Mouse (Mus musculus): ENCODE results near the gene Sema7a. TPM values are rescaled to one million over a fixed set of nuclear protein-coding genes. Genes with fewer than 3 reads are reported as not detected.

The Sema7a gene
- polyA plus RNA-seq, 1 experiment from 2014 or later, result 0.35 TPM

DNA sequence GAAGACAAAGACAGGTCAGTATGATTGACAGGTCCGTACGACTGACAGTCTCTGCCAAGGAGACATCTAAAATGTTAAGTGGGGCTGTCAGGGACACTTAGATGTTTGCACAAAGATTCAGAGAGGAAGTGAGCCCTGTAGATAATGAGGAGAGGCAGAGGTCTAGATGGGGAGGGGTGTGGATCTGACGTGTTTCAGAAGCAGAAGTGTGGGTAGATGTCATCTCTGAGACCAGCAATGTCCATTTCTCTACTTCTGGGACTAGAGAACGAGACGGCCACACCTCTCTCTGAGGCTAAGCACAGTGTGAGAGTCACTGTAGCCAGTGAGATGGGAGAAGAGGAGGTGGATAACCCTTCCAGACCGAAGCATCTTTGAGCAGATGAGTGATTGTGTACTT lies 38.1 kb downstream of the Sema7a start:
- Histone ChIP-seq H3K9ac (ENCODE audit: low read length) (no peak overlapping the region), H3K4me3 (ENCODE audit: low read depth, low read length) (no peak overlapping the region), H3K27me3 (ENCODE audit: control insufficient read depth, insufficient read depth, low read length) (no peaks in the 10 kb centered on the region), H3K9me3 (ENCODE audit: control insufficient read depth, low read length) (no peaks in the 10 kb centered on the region), H3K4me1 (ENCODE audit: control insufficient read depth, insufficient read depth, low read length) (peaks cover 9% of the 10 kb centered on the region; the same call in 1 of the 2 replicates), H3K4me2 (ENCODE audit: low read depth, severe bottlenecking) (no peak overlapping the region), H3K36me3 (ENCODE audit: control insufficient read depth, insufficient read depth, low read length) (no peaks in the 10 kb centered on the region), H3K27ac (replicated peaks; ENCODE audit: low read depth, low read length) (no peak overlapping the region)
- DNase-seq (ENCODE audit: low spot score), result no peak
- 83% methylated on average over 6 of the region's 6 CpGs for WGBS
- ATAC-seq (ENCODE audit: insufficient number of reproducible peaks, low FRiP score, low TSS enrichment, low read depth), result no peak

DNA sequence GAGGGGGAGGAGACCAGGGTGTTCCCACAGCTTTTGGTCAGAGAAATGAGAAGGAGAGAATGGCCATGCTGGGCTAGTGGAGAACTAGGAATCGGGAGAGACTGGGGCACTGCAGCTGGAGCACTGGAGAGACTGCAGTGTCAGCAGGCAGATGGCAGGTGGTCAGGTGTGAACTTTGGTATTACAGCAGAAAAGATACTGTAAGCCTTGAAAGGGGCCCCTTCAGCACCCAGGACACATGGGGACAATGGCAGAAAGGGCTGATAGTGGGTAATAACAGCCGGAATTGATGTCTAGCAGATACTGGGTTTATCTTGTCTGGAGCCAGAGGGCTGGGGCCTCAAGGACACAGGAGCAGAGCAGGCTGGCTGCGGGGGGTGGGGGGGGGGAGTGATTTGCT lies 38.9 kb downstream of the Sema7a start:
- 54% methylated on average over 3 of the region's 3 CpGs for WGBS
- H3K4me3 ChIP-seq (ENCODE audit: low read depth, low read length), result no peak overlapping the region
- ATAC-seq (ENCODE audit: insufficient number of reproducible peaks, low FRiP score, low TSS enrichment, low read depth), result no peak

DNA sequence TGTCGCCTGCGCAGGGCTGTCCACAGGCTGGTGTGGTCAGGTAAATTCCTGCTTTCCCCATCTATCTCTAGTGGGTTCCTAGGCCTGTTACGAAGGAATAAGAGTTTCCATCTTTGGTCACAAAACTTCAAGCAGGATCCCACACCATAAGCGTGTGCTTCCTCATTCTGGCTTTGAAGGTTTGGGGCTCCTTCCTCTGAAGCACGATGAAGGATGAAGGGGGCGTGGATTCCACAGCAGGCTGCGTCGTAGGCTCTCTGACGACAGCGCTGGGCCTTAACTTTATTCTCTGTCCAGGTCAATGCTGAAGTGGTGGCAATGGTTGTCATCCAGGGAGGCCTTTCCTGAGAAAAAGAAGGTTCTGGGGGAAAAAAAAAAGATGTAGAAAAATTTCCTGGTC lies 40.7 kb downstream of the Sema7a start:
- Histone ChIP-seq H3K36me3 (ENCODE audit: control insufficient read depth, insufficient read depth, low read length) (no peaks in the 10 kb centered on the region), H3K9ac (ENCODE audit: low read length) (no peak overlapping the region), H3K27me3 (ENCODE audit: control insufficient read depth, insufficient read depth, low read length) (no peaks in the 10 kb centered on the region), H3K9me3 (ENCODE audit: control insufficient read depth, low read length) (no peaks in the 10 kb centered on the region), H3K4me2 (ENCODE audit: low read depth, severe bottlenecking) (no peak overlapping the region), H3K4me3 (ENCODE audit: low read depth, low read length) (no peak overlapping the region), H3K27ac (replicated peaks; ENCODE audit: low read depth, low read length) (no peak overlapping the region), H3K4me1 (ENCODE audit: control insufficient read depth, insufficient read depth, low read length) (no peaks in the 10 kb centered on the region)
- 82% methylated on average over 10 of the region's 10 CpGs for WGBS
- ATAC-seq (ENCODE audit: insufficient number of reproducible peaks, low FRiP score, low TSS enrichment, low read depth), result no peak
- no peak for DNase-seq (ENCODE audit: low spot score)

More for the DNA sequence above, 38.9 kb downstream of the Sema7a start:
- Histone ChIP-seq H3K4me2 (ENCODE audit: low read depth, severe bottlenecking) (no peak overlapping the region), H3K4me1 (ENCODE audit: control insufficient read depth, insufficient read depth, low read length) (peaks cover 6% of the 10 kb centered on the region; the same call in 1 of the 2 replicates), H3K9me3 (ENCODE audit: control insufficient read depth, low read length) (no peaks in the 10 kb centered on the region), H3K9ac (ENCODE audit: low read length) (no peak overlapping the region), H3K27me3 (ENCODE audit: control insufficient read depth, insufficient read depth, low read length) (no peaks in the 10 kb centered on the region), H3K27ac (replicated peaks; ENCODE audit: low read depth, low read length) (no peak overlapping the region), H3K36me3 (ENCODE audit: control insufficient read depth, insufficient read depth, low read length) (no peaks in the 10 kb centered on the region)
- no peak for DNase-seq (ENCODE audit: low spot score)

DNA sequence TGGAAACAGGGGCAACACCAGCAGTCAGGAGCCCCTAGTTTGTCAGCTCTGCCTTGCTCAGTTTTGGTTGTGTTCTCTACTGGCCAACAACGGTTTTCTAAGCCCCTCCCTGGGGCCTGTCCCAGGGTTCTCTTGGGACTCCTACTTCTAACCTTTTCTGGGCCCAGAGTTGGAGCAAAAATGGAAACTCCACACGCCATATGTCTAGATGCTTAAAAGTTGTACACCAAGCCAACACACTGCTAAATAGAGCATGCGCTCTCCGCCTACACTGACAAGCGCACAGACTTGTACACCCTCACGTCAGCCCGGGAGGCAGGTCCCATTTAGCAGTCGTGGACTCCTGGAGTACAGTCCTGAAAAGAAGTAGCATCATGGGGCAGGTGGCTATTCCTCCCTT lies 45.4 kb downstream of the Sema7a start:
- Histone ChIP-seq H3K9ac (ENCODE audit: low read length) (no peak overlapping the region), H3K36me3 (ENCODE audit: control insufficient read depth, insufficient read depth, low read length) (no peaks in the 10 kb centered on the region), H3K4me3 (ENCODE audit: low read depth, low read length) (no peak overlapping the region), H3K27me3 (ENCODE audit: control insufficient read depth, insufficient read depth, low read length) (no peaks in the 10 kb centered on the region), H3K4me2 (ENCODE audit: low read depth, severe bottlenecking) (no peak overlapping the region), H3K4me1 (ENCODE audit: control insufficient read depth, insufficient read depth, low read length) (no peaks in the 10 kb centered on the region), H3K27ac (replicated peaks; ENCODE audit: low read depth, low read length) (no peak overlapping the region), H3K9me3 (ENCODE audit: control insufficient read depth, low read length) (no peaks in the 10 kb centered on the region)
- WGBS, result 94% methylated on average over 8 of the region's 8 CpGs
- ATAC-seq (ENCODE audit: insufficient number of reproducible peaks, low FRiP score, low TSS enrichment, low read depth) (no peak), DNase-seq (ENCODE audit: low spot score) (no peak)

DNA sequence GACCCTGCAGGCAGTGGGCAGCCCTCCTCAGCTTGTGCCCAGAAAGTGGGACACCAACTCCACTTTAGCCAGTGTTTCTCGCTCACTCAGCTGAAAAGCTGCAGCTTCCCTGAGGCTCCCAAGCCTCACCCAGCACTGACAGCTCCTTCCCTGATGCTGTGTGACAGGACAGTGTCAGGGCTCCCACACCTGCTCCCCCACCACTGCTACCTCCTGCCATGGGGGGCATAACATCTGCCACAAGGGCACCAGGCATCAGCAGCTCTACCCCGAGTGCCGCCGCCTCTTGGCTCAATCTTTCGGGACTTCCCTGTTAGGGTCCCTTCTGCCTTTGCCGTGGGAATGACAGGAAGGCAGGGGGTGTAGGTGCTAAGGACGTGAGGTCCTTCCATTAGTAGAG lies 46.4 kb downstream of the Sema7a start:
- no peak overlapping the region for H3K4me2 ChIP-seq (ENCODE audit: low read depth, severe bottlenecking)
- H3K9ac ChIP-seq (ENCODE audit: low read length), result no peak overlapping the region
- WGBS, result 74% methylated on average over 7 of the region's 7 CpGs
- ATAC-seq (ENCODE audit: insufficient number of reproducible peaks, low FRiP score, low TSS enrichment, low read depth) (no peak), DNase-seq (ENCODE audit: low spot score) (no peak)
- no peak overlapping the region for H3K4me3 ChIP-seq (ENCODE audit: low read depth, low read length)
- no peaks in the 10 kb centered on the region for H3K4me1 ChIP-seq (ENCODE audit: control insufficient read depth, insufficient read depth, low read length)
- H3K36me3 ChIP-seq (ENCODE audit: control insufficient read depth, insufficient read depth, low read length), result no peaks in the 10 kb centered on the region
- H3K27ac ChIP-seq (replicated peaks; ENCODE audit: low read depth, low read length), result no peak overlapping the region
- H3K27me3 ChIP-seq (ENCODE audit: control insufficient read depth, insufficient read depth, low read length), result no peaks in the 10 kb centered on the region
- no peaks in the 10 kb centered on the region for H3K9me3 ChIP-seq (ENCODE audit: control insufficient read depth, low read length)

DNA sequence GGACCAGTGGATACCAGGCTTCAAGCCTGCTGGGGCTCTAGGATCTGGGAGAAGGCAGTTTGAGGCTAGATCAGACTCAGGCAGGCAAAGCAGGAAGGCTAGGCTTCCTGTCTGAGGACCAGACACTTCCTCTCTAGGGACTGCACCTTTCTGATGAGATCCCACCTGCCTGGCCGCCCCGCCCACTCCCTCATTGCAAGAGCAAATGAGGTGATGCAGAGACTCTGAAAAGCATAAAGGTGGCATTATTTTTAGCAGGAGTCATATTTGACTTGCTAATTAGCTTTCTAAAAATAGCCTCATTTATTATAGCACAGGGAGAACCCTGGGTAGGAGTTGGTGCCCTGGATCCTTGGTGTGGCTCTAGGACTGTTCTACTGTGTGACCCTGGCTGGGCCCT lies 48.2 kb downstream of the Sema7a start:
- no peak overlapping the region for H3K4me2 ChIP-seq (ENCODE audit: low read depth, severe bottlenecking)
- H3K9me3 ChIP-seq (ENCODE audit: control insufficient read depth, low read length), result no peaks in the 10 kb centered on the region
- H3K36me3 ChIP-seq (ENCODE audit: control insufficient read depth, insufficient read depth, low read length), result no peaks in the 10 kb centered on the region
- no peak overlapping the region for H3K27ac ChIP-seq (replicated peaks; ENCODE audit: low read depth, low read length)
- ATAC-seq (ENCODE audit: insufficient number of reproducible peaks, low FRiP score, low TSS enrichment, low read depth) (no peak), DNase-seq (ENCODE audit: low spot score) (no peak)
- H3K4me1 ChIP-seq (ENCODE audit: control insufficient read depth, insufficient read depth, low read length), result peaks cover 3% of the 10 kb centered on the region
- WGBS, result 87% methylated on average over 2 of the region's 2 CpGs
- no peaks in the 10 kb centered on the region for H3K27me3 ChIP-seq (ENCODE audit: control insufficient read depth, insufficient read depth, low read length)
- H3K9ac ChIP-seq (ENCODE audit: low read length), result no peak overlapping the region
- no peak overlapping the region for H3K4me3 ChIP-seq (ENCODE audit: low read depth, low read length)

DNA sequence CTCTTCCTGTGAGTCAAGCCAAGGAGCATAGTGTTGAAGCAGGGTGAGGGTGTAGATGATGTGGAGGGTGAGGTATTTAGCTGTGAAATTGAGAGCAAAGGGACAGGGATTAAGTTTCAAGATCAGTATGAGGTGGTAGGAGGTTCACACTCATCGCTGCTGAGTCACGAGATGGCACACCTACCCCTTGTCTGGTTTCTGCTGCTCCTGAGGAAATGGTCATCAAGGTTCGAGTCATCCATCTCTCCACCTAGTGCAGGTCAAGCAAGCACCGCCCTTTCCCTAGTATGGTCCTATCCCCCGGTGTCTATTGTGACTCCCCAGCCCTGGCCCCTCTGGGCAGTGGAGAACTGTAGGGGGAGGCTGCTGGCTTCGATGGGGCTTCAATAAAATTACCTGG lies 49.4 kb downstream of the Sema7a start:
- H3K27ac ChIP-seq (replicated peaks; ENCODE audit: low read depth, low read length), result no peak overlapping the region
- H3K9ac ChIP-seq (ENCODE audit: low read length), result no peak overlapping the region
- no peaks in the 10 kb centered on the region for H3K27me3 ChIP-seq (ENCODE audit: control insufficient read depth, insufficient read depth, low read length)
- no peak overlapping the region for H3K4me2 ChIP-seq (ENCODE audit: low read depth, severe bottlenecking)
- DNase-seq (ENCODE audit: low spot score), result no peak
- no peaks in the 10 kb centered on the region for H3K36me3 ChIP-seq (ENCODE audit: control insufficient read depth, insufficient read depth, low read length)
- 81% methylated on average over 6 of the region's 6 CpGs for WGBS
- ATAC-seq (ENCODE audit: insufficient number of reproducible peaks, low FRiP score, low TSS enrichment, low read depth), result no peak
- H3K9me3 ChIP-seq (ENCODE audit: control insufficient read depth, low read length), result no peaks in the 10 kb centered on the region
- H3K4me3 ChIP-seq (ENCODE audit: low read depth, low read length), result no peak overlapping the region
- peaks cover 15% of the 10 kb centered on the region for H3K4me1 ChIP-seq (ENCODE audit: control insufficient read depth, insufficient read depth, low read length)

DNA sequence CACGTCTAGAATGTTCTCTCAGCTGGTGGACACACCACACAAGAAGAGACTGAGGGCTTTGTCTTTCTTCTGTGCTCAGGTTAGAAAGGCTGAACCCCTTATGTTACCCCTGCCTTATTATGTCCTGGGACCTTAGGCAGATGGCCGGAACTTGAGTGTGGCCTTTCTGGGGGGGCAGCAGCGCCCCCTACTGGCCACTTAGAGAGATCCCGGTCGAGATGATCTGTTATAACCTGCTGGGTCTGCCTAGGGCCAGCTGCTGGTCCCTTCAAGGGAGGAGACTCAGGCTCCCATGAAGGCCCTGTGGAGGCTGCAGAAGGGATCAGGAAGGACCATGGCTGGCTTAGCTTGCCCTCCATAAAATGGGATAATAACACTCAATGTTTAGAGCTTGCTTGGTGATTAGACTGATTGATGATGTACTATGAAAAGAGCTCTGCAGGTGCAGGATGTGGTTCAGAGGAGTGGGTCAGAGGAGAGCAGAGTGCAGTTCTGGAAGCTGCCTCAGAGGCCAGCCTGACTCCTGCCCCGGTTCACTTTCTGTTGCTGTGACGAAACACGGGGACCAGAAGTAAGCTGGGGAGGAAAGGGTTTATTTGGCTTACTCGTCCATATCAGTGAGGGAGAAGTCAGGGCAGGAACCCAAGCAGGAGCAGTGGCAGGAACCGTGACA lies 50.7 kb downstream of the Sema7a start:
- Histone ChIP-seq H3K9me3 (ENCODE audit: control insufficient read depth, low read length) (no peaks in the 10 kb centered on the region), H3K4me1 (ENCODE audit: control insufficient read depth, insufficient read depth, low read length) (peaks cover 15% of the 10 kb centered on the region), H3K4me2 (ENCODE audit: low read depth, severe bottlenecking) (no peak overlapping the region), H3K36me3 (ENCODE audit: control insufficient read depth, insufficient read depth, low read length) (no peaks in the 10 kb centered on the region), H3K27me3 (ENCODE audit: control insufficient read depth, insufficient read depth, low read length) (no peaks in the 10 kb centered on the region), H3K27ac (replicated peaks; ENCODE audit: low read depth, low read length) (no peak overlapping the region), H3K4me3 (ENCODE audit: low read depth, low read length) (no peak overlapping the region), H3K9ac (ENCODE audit: low read length) (no peak overlapping the region)
- WGBS, result 42% methylated on average over 10 of the region's 10 CpGs
- DNase-seq (ENCODE audit: low spot score), result peak; percentile 42
- no peak for ATAC-seq (ENCODE audit: insufficient number of reproducible peaks, low FRiP score, low TSS enrichment, low read depth)

DNA sequence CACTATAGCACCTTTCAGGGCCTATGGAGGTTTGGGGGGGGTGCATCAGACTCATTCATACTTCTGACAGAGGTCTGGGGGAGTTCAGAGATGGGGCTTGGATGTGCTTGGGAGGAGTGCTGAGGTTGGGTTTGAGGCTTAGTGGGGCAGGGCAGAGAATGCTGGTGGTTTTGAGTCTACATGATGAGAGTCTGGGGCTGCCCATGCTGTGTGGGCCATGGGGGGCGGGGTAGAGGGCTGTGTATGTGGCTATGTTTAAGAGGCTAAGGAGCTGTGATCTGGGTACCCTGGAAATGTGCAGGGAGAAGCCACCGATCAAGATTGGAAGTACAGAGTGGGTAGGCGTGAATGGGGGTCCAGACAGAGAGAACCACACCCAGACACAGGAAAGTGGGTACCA lies 52.1 kb downstream of the Sema7a start:
- ATAC-seq (ENCODE audit: insufficient number of reproducible peaks, low FRiP score, low TSS enrichment, low read depth) (no peak), DNase-seq (ENCODE audit: low spot score) (no peak)
- Histone ChIP-seq H3K27ac (replicated peaks; ENCODE audit: low read depth, low read length) (no peak overlapping the region), H3K27me3 (ENCODE audit: control insufficient read depth, insufficient read depth, low read length) (no peaks in the 10 kb centered on the region), H3K4me3 (ENCODE audit: low read depth, low read length) (no peak overlapping the region), H3K9ac (ENCODE audit: low read length) (no peak overlapping the region), H3K9me3 (ENCODE audit: control insufficient read depth, low read length) (no peaks in the 10 kb centered on the region), H3K36me3 (ENCODE audit: control insufficient read depth, insufficient read depth, low read length) (no peaks in the 10 kb centered on the region), H3K4me1 (ENCODE audit: control insufficient read depth, insufficient read depth, low read length) (peaks cover 15% of the 10 kb centered on the region), H3K4me2 (ENCODE audit: low read depth, severe bottlenecking) (no peak overlapping the region)
- WGBS, result 88% methylated on average over 3 of the region's 3 CpGs
